Mouse (Mus musculus) embryo, embryonic 9.5 days (tissue): ENCODE data around the gene Tspan10.
"Not testable (repeated sequence)": the region's sequence is repeated elsewhere in the genome, so short reads cannot be mapped to it uniquely, and the experiment has no call there.

Experiments used
- DNase-seq: peaks from one replicate; pipeline ENCODE4 v3.0.0-alpha.2; 2017; ENCODE audit errors: extremely low spot score

The Tspan10 gene

DNA sequence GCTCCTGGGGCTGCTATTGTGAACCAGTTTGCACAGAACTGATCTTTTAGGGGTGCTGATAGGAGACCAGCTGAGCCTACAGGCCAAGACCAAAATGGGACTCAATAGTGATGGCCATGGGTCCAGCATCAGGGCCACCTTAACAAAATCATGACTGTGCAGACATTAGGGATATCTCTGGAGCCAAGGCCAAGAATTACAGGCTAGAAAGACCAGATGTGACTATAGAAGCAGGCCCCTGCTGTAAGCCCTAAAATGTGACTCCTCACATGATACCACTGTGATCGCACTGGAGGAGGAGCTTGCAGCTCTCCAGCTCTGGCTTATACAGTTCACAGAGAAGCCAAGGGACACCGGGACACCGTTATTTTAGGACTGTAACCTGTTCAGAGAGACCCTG, at the start of gene Tspan10:
Tspan10 (plus strand) TSS at position 301 of the 400 bp plus-strand sequence.
- DNase-seq: no peak

DNA sequence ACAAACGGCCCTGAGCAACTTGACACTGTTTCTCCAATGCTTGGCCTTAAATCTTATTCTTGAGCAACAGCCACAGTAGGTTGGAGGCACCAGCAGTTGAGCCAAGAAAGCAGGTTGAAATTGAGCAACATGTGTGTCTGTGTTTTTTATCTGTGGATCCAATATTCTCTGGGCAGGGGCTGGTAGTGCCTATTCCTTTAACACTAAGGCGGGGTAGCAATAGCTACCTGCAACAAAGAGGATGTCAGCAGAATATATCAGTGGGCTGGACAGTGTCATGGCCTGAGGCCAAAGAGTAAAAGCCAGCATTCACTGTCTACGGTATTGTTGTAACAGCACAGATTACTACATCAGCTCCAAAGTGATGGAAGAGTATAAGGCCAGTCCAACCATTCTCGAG, 46.8 kb upstream of the Tspan10 start:
- no peak for DNase-seq

DNA sequence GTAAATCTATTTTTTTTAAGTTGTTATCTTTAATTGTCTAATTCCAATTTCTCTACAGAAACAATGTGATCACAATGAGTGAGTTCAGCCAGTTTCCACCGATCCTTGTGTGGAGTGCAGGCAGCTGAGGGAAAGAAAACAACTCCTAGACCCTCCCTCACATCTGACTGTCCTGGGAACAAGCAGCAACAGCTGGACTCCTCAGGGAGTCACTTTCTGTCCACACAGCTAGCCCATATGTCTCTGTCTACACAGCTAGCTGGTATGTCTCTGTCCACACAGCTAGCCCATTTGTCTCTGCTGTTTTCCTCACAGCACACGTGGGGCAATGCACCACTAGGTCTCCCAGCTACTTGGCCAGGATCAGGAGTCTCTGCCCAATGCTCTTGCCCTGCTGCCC, 44.8 kb upstream of the Tspan10 start:
- no peak for DNase-seq

DNA sequence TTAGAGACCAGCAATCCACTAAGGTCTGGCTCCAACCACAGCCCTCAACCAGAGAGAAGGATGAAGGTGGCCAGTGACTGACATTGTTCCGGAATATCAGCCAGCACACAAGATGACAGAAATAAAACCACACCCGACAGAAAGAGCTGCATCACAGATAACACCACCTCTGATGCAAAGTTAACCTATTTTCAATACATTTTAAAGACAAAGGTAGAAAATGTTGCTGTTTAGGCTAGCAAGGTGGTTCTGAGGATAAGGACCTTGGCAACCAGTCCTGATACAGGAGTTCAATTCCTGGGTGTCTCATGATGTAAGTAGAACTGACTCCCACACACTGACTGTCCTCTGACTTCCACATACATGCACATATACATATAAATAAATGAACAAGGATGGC, 43.1 kb upstream of the Tspan10 start:
- DNase-seq: no peak

DNA sequence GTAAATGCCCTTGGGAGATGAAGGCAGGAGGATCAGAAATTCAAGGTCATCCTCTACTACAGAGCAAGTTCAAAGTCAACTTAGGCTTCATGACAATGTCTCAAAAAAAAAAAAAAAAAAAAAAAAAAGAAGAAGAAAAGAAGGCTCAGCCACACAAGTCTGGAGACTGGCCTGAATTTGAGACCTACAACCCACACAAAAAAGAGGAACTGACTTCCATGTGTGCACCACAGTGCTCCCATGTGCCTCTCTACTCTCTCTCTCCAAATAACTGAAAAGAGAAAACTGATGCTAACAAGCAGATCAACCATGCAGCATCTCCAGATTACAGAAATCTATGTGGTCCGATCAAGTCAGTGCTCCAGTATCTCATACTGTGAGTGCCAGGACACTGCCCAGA, 37.6 kb upstream of the Tspan10 start:
- no peak for DNase-seq

DNA sequence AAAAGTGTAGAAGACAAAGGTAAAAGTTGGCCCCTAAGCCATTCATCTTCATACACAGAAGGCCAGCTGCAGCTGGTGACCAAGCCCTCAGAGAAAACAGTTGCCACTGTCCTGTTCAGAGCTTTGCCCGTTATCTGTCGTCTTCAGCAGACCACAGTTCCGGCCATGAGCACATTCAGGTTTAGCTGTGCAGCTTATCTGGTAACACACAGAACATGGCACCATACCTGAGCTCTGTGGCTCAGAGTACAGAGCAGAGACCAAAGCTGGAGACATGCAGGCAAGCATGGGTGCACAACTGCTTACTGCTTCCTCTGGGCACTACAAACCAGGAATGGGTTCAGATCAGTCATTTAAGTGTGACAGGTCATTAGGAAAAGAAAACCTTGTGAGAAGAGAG, 36.6 kb upstream of the Tspan10 start:
- DNase-seq: no peak

DNA sequence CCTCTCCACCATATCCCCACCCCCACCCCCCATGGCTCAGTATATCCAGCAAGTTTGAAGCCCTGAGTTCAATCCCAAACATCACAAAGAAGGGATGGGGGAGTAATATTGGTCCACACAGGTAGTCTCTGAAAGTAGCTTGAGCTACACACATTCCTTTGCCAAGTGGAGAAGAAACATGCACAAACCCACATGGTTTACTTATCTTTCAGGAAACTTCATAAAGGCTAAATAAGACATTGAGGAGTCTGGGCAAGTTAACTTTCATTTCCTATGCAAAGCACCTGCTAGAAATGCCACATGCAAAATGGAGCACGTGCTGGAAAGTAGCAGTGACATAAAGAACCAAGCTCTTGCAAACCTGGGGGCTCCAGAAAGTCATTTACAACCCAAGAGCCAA, 36.0 kb upstream of the Tspan10 start:
- DNase-seq: no peak

DNA sequence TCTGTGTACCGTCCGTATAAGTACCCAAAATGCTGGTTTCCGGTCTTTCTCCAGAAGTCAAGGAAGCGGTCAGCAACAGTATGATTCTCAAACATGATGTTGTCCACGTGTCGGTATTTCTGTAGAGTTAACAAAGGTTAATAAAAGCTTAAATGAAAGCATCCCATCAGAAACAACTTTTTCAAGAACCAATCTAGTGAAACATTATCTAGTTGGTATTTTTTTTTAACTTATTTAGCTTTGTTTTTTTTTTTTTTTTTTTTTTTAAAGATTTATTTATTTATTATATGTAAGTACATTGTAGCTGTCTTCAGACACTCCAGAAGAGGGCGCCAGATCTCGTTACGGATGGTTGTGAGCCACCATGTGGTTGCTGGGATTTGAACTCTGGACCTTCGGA, 28.8 kb upstream of the Tspan10 start:
- not testable (repeated sequence) for DNase-seq

DNA sequence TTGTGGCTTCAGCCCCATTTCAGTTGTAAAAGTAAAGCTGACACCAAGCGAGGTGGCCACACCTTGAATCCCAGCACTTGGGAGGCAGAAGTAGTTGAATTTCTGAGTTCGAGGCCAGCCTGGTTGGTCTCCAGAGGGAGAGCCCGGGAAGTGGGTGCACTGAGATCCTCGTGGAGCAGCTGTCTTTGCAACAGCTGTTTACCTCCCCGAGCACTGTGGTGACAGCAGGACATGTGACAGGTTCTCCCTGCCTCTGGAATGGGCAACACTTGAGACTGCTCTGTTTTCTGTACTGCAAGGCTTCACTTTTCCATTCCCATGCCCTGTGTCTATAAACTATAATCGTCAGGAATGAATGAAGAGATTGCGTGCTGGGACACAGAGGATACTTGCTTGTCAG, 24.6 kb upstream of the Tspan10 start:
- DNase-seq: no peak

DNA sequence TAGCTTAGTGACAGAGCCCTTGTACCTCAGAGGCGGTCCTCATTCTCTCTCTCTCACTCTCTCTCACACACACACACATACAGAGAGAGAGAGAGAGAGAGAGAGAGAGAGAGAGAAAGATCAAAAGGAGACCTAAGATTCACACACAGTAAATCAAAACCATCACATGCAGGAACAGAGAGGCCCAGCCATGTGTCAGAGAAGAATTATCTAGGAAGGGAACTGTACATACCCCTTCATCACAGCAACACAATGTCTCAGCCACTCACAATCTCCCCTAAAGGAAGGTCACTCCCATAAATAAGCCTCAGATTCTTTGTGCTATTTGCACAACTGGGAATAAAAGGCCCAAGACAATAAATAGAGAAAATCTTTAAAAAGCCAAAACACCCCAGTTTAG, 23.9 kb upstream of the Tspan10 start:
- DNase-seq: no peak

DNA sequence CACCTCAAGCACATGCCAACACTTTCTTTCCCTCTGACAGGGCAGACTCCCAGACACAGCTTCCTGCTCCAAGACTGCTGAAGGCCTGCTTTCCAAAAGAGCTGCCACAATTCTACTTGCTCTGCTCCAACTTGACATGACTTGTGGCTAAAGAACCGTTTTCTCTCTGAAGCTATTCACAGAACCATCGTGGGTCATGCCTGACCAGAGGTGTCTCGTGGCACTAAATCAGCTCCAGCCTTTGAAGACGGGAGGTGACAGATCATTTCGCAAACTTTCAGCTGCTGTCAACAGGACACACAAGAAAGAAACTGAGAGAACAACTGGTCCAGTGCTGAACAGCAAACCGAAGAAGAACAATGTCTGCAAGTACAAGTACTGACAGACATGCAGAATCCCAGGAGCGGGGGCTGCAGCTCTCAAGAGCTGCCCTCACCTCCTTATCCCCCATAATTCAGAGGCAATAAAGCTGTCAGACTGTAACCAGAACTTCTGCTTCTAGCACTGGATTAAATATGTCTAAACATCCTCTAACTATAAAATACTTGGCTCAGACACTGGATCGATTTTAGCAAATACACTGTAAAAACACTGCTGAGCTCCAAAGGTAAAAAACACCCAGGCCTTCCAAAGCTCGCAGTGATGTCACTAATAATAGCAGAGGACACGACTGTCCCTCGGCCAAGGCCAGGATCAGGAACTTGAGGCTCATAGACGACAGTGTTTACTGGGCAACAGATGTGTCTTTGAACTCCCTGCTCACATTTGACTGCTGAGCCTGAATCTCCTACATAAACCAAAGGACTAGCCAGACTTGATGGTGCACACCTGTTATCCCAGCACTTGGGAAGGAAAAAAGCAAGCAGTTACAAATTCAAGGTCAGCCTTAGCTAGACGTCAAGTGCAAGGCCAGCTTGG, 19.5 kb upstream of the Tspan10 start:
- DNase-seq: no peak

DNA sequence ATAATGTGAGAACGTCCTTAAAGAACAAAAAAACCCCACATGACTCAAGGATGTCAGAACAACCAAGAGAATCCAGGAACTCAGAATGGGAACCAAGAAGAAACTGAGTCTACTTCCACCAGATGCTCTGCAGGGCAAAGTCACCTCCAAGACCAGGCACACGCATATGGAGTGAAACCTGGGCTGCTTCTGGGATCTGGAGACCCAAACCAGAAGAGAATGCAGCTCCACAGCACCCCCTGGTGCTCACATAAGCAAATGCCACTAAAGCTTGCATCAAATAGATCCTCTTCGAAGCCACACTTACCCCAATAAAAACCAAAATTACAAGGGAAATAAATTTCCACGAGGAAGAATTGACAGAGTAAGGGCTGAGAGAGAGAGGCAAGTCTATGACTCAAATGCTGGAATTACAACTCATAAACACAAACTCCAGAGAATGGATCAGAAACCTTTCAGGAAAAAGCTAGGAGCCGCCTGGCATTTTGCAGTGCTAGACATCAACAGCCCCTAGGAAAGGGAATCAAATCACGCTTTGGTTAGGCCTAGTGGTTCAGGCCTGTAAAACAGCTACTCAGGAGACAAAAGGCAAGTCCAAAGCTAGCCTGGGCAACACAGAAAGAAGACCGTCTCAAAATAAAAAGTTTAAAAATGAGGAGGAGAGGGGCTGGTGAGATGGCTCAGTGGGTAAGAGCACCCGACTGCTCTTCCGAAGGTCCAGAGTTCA, 18.7 kb upstream of the Tspan10 start:
- DNase-seq: peak; percentile 50

DNA sequence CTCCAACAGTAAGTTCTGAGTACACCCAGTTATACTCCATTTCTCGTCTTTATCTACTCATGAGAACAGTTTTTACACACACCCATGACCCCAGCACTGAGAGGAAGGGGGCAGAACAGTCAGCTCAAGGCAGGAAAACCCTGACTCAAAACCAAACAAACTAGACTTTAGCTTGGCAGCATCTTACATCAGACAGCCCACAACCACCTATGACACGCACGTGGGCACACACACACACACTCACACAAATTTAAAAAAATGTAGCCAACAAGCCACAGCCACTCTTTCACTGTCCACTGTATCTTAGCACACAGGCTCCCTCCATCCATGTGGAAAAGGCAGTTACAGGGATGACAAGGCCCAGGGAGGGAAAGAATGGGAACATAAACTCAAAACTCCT, 15.7 kb upstream of the Tspan10 start:
- DNase-seq: no peak

DNA sequence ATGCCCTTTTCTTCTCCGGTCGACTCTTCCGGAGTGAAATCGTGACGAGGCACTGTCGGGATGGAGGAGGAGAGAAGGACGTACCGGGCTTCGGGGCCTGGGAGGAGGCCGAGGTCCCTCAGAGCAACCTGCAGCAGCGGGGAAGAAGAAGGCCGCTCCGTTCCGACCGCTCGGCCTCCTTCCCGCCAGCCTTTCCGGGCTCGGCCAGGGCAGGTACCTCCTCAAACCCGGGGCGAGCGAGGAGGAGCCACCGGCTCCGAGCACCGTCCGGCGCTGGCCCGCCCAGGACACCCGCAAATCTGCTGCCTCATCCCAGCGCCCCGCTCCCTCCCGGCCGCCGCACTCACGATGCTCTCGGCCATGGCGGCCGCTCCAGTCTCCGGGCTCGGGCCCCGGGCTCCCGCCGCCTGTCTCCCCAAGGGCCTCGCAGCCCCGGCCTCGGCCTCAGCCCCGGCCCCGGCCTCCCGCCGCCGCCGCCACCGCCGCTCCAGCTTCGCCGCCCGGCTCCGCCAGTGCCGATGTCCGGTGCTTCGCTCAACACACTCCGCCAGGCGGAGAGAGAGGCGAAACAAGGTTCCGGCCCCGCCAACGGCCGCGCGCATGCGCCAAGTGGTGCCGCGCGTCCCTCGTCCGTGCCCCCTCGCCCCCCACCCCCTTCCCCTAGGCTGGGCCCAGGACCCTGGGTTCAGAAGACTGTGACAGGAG, 5.1 kb upstream of the Tspan10 start, which contains the start of gene Nploc4:
Nploc4 (minus strand) TSS at position 557 of the 705 bp plus-strand sequence.
- peak; percentile 95 for DNase-seq

DNA sequence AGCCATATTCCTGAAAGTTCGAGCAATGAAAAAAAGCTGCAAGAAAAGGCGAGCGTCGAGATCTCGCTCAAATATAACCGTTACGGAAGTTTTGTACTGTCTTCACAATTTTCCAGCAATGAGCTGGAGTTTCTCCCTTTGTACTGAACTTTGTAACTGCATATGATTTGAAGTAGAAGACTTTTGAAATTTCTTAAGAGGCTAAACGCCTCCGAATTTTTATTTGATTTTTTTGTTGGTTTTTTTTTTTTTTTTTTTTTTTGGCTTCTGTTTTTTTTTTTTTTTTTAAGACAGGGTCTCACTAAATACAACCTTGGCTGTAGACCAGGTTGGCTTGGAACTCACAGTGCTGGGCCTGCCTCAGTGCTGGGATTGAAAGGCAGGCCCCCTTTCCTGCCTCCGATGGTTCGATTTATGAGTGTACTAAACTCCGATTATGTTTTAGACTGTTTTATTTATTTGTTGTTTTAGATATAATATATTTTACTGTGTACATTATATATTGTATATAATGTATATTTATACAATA, 4.5 kb upstream of the Tspan10 start:
- DNase-seq: no peak

DNA sequence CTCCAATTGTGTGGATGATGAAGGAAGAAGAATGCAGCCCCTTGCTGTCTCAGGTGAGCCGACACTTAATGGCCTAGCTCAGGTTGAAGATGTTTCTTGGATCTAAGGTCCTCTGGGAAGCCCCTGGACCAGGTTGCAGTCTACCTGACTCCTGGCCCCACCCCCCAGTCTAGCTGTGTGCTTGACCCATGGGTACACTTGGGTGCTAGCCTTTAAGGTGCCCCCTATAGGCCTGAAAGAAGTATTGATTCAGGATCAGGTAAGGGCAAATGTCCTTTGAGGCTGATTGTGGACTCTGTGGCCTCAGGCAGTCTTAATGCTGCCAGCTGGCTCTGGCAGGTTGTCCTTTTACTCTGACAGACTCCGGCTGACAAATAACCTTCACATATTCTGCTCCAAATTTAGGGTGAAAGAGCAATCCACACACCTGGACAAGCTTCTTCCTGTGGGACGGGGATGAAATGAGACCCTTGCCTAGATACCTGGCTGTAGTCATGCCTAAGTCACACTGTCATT, 379 bp downstream of the Tspan10 start:
- no peak for DNase-seq

DNA sequence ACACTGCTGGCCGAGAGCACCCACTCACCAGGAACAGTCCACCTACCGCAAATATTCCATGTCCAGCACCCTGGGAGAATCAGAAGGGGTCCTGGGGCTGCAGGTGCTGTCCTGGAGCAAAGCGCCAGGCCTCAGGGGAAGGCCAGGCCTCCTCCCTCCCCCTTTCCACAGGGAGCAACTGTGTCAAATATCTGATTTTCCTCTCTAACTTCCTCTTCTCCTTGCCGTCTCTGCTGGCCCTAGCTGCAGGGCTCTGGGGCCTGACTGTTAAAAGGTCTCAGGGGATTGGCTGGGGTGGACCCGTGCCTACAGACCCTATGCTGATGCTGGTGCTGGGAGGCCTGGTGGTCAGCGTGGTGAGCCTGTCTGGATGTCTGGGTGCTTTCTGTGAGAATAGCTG, 1.7 kb downstream of the Tspan10 start:
- DNase-seq: no peak

DNA sequence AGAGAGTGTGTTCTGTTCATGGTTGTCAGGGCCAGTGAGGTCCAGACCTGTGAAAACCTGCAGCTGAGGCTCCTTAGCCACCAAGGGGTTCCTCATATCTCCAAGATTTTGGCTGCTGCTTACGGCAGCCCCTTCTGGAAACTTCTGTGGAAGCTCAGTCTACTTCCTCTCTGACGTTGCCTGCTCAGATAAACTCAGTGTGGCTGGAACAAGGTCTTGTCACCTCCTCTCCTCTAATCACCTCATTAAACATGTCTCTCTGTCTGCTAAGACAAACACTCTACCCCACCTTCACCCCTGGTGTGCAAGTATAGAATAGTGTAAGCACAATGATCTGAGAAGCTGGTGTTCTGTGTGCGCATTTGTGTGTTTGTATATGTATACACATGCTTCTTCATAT, 3.0 kb downstream of the Tspan10 start:
- no peak for DNase-seq

DNA sequence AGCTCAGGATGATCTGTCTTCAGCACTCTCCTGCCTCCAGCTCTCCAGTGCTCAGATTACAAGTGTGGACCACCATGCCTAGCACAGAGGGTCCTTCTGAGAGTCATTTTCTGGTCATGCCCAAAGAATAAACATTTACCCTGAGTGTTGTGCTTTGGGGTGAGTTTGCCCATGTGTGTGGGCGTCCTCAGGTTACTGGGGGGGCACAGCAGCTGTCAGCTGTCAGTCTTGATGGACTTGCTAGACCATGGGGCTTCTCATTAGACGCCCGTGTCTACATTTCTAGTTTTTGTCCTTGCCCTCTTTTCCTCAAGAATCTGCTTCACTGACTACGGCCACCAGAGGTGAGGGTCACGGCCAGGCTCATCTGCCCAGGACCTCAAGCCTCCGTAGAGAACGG, 4.7 kb downstream of the Tspan10 start:
- DNase-seq: no peak

DNA sequence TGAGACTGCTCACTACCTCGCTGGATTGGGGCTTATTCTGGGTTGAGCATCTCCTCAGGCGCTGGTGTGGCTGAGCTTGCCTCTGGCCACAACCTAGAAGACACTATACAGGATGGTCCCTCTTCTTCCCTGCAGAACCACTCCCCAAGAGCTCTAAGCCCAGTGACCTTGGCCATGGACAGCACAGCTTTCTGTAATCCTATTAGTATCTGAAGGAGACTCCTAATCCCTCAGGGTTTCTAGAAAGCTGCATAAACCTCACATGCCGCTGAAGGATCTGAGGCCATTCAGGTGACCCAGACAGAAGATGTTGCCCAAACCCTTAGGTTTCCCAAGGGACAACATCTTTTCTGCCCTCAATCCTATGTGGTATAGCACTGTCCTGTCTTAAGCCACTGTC, 9.8 kb downstream of the Tspan10 start:
- no peak for DNase-seq

DNA sequence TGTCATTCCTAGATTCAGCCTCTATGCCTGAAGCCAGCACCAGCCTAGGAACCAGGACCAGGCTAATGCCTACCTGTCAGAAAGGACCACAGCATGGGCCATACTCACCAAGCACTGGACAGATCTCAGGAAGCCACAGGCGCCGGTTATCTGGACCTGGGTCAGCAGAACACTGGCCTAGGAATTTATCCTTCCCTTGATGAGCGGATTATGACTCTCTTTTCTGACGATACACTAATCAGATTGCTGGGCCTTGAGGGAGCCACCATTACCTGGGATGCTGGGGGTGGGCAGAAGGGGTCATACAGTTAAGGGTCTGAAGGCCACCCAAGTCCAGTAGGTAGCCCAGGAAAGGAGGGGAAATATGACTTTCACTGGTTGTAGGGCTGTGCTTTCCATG, 10.9 kb downstream of the Tspan10 start, which contains the start of gene Pde6g:
Pde6g (minus strand) TSS at position 195 of the 400 bp plus-strand sequence.
- DNase-seq: no peak

DNA sequence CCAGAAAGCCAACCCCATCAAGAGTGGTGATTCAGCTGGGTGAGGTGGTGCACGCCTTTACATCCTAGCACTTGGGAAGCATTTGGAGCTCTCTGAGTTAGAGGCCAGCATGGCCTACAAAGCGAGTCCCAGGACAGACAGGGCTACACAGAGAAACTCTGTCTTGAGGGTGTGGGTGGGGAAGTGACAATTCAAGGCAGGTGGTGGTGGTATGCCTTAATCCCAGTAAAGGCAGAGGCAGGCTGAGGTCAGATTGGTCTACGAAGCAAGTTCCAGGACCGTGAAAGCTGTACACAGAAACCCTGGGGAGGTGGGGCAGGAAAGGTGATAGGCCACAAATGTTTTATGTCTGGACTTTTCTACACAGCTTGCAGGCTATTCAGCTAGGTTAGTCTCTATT, 12.5 kb downstream of the Tspan10 start:
- no peak for DNase-seq
